Mouse (Mus musculus) G1E (cell line): ENCODE measurements around the gene Mycbp. TPM values are rescaled to one million over a fixed set of nuclear protein-coding genes. Genes with fewer than 3 reads are reported as not detected.
"Not testable (repeated sequence)": the region's sequence is repeated elsewhere in the genome, so short reads cannot be mapped to it uniquely, and the experiment has no call there.

Source experiments
- ATAC-seq: 2 replicates; pipeline ENCODE4 v1.8.0; 2016; ENCODE audit warnings: mild to moderate bottlenecking; ENCODE audit not compliant: insufficient number of reproducible peaks, poor library complexity, low FRiP score, severe bottlenecking; ENCODE audit errors: extremely low read depth
- DNase-seq: peaks from one replicate; pipeline ENCODE4 v3.0.0; 2012; ENCODE audit warnings: low spot score
- H3K27me3 ChIP-seq: 2 replicates; pipeline ENCODE4 v1.6.1; 2012; ENCODE audit warnings: mild to moderate bottlenecking, low read length, inconsistent platforms; ENCODE audit not compliant: insufficient read depth
- H3K36me3 ChIP-seq: replicated peaks from 2 replicates; pipeline ENCODE3; 2012; ENCODE audit warnings: mild to moderate bottlenecking, inconsistent platforms
- H3K4me1 ChIP-seq: 2 replicates; pipeline ENCODE4 v1.6.1; 2012; ENCODE audit warnings: low read depth, low read length, inconsistent platforms, mixed read lengths; ENCODE audit not compliant: insufficient read depth
- H3K4me3 ChIP-seq: 2 replicates; pipeline ENCODE4 v1.5.1; 2012; ENCODE audit warnings: low read depth, mild to moderate bottlenecking, inconsistent platforms, low read length, moderate library complexity, mixed read lengths
- H3K9me3 ChIP-seq: replicated peaks from 2 replicates; pipeline ENCODE4 v1.6.1; 2012; ENCODE audit warnings: inconsistent platforms
- CTCF ChIP-seq: IDR thresholded peaks from 2 replicates; pipeline ENCODE4 v1.5.1; 2012; ENCODE audit warnings: low read depth, low read length, inconsistent platforms, mixed read lengths
- GATA1 ChIP-seq: IDR thresholded peaks from 2 replicates; pipeline ENCODE4 v1.6.1; 2012; ENCODE audit warnings: borderline replicate concordance, low read length, inconsistent platforms, mixed read lengths
- GATA2 ChIP-seq: IDR thresholded peaks from 2 replicates; pipeline ENCODE4 v1.6.1; 2012; ENCODE audit warnings: low read depth, low read length, inconsistent platforms, borderline replicate concordance
- POLR2AphosphoS5 ChIP-seq: IDR thresholded peaks from 2 replicates; pipeline ENCODE4 v1.6.1; 2012; ENCODE audit warnings: low read depth, low read length, inconsistent platforms; ENCODE audit not compliant: insufficient replicate concordance
- TAL1 ChIP-seq: conservative IDR thresholded peaks from 2 replicates; pipeline ENCODE4 v1.6.1; 2012; ENCODE audit warnings: low read depth, low read length, inconsistent platforms, mixed read lengths
- polyA plus RNA-seq: library from polyadenylated mRNA; stranded (reverse); fragments of >175 nt; gene quantifications from 2 replicates; pipeline ENCODE4 v1.2.3, GENCODE M21; 2012
- total RNA-seq, 2 experiments: library from RNA; stranded (forward) in 1 of 2; stranded (reverse) in 1 of 2; fragments of 200-1000 nt in 1 of 2; fragments of >200 nt in 1 of 2; fragmentation: Nextera tagmentation in 1 of 2; gene quantifications; 2 replicates each; pipeline ENCODE4 v1.2.3; 2014 to 2017

Gene Mycbp
- total and polyA plus RNA-seq, 3 experiments, result 26.6 to 47.3 (median 28.1) TPM

GRCm38 (mm10) chr4:123934306-123934705 is 29.7 kb downstream of the Mycbp start:
- no peaks in the 10 kb centered on the region for H3K9me3 ChIP-seq
- peaks cover 80% of the 10 kb centered on the region for H3K36me3 ChIP-seq
- no peaks in the 10 kb centered on the region for H3K4me1 ChIP-seq
- no peak for DNase-seq
- ATAC-seq, result no peak
- H3K27me3 ChIP-seq, result no peaks in the 10 kb centered on the region
- no peak overlapping the region for H3K4me3 ChIP-seq
- TF ChIP-seq GATA1 (no peak), POLR2AphosphoS5 (no peak), CTCF (no peak), GATA2 (no peak), TAL1 (no peak)

- H3K4me3 ChIP-seq, result no peak overlapping the region
- DNase-seq, result no peak
- H3K9me3 ChIP-seq, result no peaks in the 10 kb centered on the region
- H3K4me1 ChIP-seq, result no peaks in the 10 kb centered on the region
- TF ChIP-seq GATA1 (no peak), POLR2AphosphoS5 (no peak), GATA2 (no peak), CTCF (no peak), TAL1 (no peak)
- H3K36me3 ChIP-seq, result peaks cover 63% of the 10 kb centered on the region
- H3K27me3 ChIP-seq, result no peaks in the 10 kb centered on the region
- no peak for ATAC-seq
Measured at GRCm38 (mm10) chr4:123936059-123936458, 31.4 kb downstream of the Mycbp start.

DNA sequence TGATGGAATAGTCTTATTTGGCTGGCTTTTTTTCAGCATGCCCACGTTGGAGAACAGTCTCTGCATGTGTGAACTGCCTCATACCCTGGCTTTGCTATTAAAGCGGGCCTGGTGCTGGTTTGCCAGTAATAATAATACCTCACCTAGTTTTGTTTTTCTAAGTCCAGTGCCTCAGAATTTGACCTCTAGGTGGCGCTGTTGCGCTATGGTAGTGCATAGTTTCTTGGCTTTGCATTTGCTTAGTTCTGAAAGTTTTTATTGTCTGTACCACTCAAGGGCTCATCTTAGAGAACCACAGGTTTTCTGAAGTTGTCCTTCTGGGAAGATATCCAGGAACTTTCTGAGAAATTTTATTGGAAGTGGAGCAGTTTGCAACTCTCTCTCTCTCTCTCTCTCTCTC is 35.2 kb downstream of the Mycbp start:
- peak; percentile 21 for DNase-seq
- Histone ChIP-seq H3K4me3 (no peak overlapping the region), H3K36me3 (peaks cover 29% of the 10 kb centered on the region), H3K27me3 (peaks cover 12% of the 10 kb centered on the region), H3K4me1 (no peaks in the 10 kb centered on the region), H3K9me3 (no peaks in the 10 kb centered on the region)
- TF ChIP-seq TAL1 (no peak), POLR2AphosphoS5 (no peak), GATA1 (no peak), GATA2 (no peak), CTCF (peak; percentile 51; the same call in 1 of the 2 replicates)
- no peak for ATAC-seq

- Histone ChIP-seq H3K27me3 (peaks cover 12% of the 10 kb centered on the region), H3K36me3 (peaks cover 19% of the 10 kb centered on the region)
- not testable (repeated sequence) for DNase-seq, H3K4me1 ChIP-seq, ATAC-seq, H3K4me3 ChIP-seq, H3K9me3 ChIP-seq
Measured at GRCm38 (mm10) chr4:123940878-123941277, 36.2 kb downstream of the Mycbp start.

GRCm38 (mm10) chr4:123946701-123947100 is 42.1 kb downstream of the Mycbp start:
- Histone ChIP-seq H3K4me3 (no peak overlapping the region), H3K4me1 (no peaks in the 10 kb centered on the region), H3K36me3 (no peaks in the 10 kb centered on the region), H3K27me3 (peaks cover 30% of the 10 kb centered on the region), H3K9me3 (no peaks in the 10 kb centered on the region)
- no peak for DNase-seq
- no peak for ATAC-seq
- TF ChIP-seq TAL1 (no peak), GATA2 (no peak), CTCF (no peak), GATA1 (no peak), POLR2AphosphoS5 (no peak)

DNA sequence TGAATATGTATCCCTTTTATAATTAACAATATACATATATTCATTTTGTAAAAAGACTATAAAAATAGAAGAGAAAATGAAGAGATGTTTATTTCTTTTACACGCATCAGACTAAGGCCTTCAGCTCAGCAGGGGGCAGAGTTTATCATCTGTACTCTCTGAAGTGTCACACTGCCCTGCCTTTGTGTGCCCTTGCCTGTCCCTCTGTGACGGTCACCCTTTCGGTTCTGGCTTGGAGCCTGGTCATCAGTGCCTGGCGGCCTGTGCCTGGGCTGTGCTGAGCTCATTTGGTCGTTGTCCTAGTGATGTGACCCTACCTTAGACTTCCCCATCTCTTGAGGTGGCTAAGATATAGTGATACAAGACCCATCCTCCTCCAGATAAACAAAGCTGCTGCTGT is 42.5 kb downstream of the Mycbp start:
- ATAC-seq, result no peak
- H3K4me3 ChIP-seq, result no peak overlapping the region
- TF ChIP-seq TAL1, result no peak
- no peak for TF ChIP-seq POLR2AphosphoS5
- no peak for TF ChIP-seq GATA2
- TF ChIP-seq GATA1, result no peak
- no peak for TF ChIP-seq CTCF
- H3K4me1 ChIP-seq, result no peaks in the 10 kb centered on the region
- peaks cover 28% of the 10 kb centered on the region for H3K27me3 ChIP-seq
- no peak for DNase-seq
- no peaks in the 10 kb centered on the region for H3K9me3 ChIP-seq
- no peaks in the 10 kb centered on the region for H3K36me3 ChIP-seq

DNA sequence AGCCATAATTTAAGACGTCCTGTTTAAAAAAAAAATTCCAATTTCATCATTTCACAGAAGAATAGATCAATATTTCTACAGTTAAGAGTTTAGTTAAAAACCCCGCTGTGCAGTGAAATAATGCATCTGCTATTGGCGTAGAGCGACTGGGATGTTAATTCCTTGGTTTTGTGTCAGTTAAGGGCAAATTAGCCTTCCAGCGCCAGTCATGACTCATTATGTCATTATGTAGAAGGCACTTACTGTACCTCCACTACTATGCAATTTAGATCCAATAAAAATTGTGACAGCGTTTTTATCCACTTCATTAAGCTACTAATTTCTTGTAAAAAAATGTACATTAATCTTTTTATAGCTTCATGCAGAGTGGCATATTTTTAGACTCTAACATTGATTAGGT is 44.3 kb downstream of the Mycbp start:
- H3K36me3 ChIP-seq, result no peaks in the 10 kb centered on the region
- no peaks in the 10 kb centered on the region for H3K9me3 ChIP-seq
- no peaks in the 10 kb centered on the region for H3K4me1 ChIP-seq
- TF ChIP-seq GATA1 (no peak), TAL1 (no peak), CTCF (no peak), GATA2 (no peak), POLR2AphosphoS5 (no peak)
- ATAC-seq (no peak), DNase-seq (no peak)
- H3K4me3 ChIP-seq, result no peak overlapping the region
- peaks cover 25% of the 10 kb centered on the region for H3K27me3 ChIP-seq
